In genomic region chr8:71823655-71824622, GRCm38 (mm10) we compare ENCODE assay signal across 8 mouse cellular contexts. TPM values are rescaled to one million over a fixed set of nuclear protein-coding genes. Genes with fewer than 3 reads are reported as not detected.
DNase-seq lines count a peak whose midpoint lies in the region; ATAC-seq and TF ChIP-seq lines count a peak whose summit lies in the region.
"Not testable (repeated sequence)": the region's sequence is repeated elsewhere in the genome, so short reads cannot be mapped to it uniquely, and the experiment has no call there.

No protein-coding gene starts in this region.

- ATAC-seq in forebrain, embryonic 13.5 days, result 0 out of 2 replicates have a peak, but pooled peaks have one; percentile 51
- ATAC-seq in heart, embryonic 14.5 days (ENCODE audit: insufficient number of reproducible peaks, insufficient read depth, low FRiP score, low read depth), result peak; percentile 64; the same call in 1 of the 2 replicates
- ATAC-seq in hindbrain, embryonic 16.5 days, result peak; percentile 52
- ATAC-seq in kidney, postnatal 0 days (replicated peaks; ENCODE audit: low FRiP score, low read depth), result peak; percentile 61
- 0 out of 2 replicates have a peak, but pooled peaks have one; percentile 25 for ATAC-seq in liver, embryonic 15.5 days (ENCODE audit: insufficient read depth)
- ATAC-seq in midbrain, embryonic 14.5 days (ENCODE audit: low FRiP score, low TSS enrichment), result peak; percentile 48
- 0 out of 2 replicates have a peak, but pooled peaks have one; percentile 38 for ATAC-seq in neutrophil, adult 5-6 weeks (ENCODE audit: extremely low read depth, insufficient number of reproducible peaks, low FRiP score, poor library complexity, severe bottlenecking)

- not testable (repeated sequence) for H3K4me3 ChIP-seq in embryonic facial prominence, embryonic 10.5 days; forebrain, embryonic 13.5 days; heart, embryonic 14.5 days (ENCODE audit: control insufficient read depth in 1 of 2, insufficient read depth in 1 of 2, low read depth in 1 of 2, low read length in 2 of 2); hindbrain, embryonic 16.5 days (ENCODE audit: low read length); kidney, postnatal 0 days (replicated peaks; ENCODE audit: low read depth, low read length); liver, embryonic 15.5 days (replicated peaks); midbrain, embryonic 14.5 days (replicated peaks; ENCODE audit: low read depth, low read length)

- H3K27me3 ChIP-seq in embryonic facial prominence, embryonic 10.5 days (replicated peaks; ENCODE audit: low read depth, poor library complexity, severe bottlenecking); forebrain, embryonic 13.5 days; heart, embryonic 14.5 days (ENCODE audit: control insufficient read depth, insufficient read depth, low read length); hindbrain, embryonic 16.5 days (replicated peaks; ENCODE audit: control insufficient read depth, insufficient read depth, low read length); kidney, postnatal 0 days (ENCODE audit: insufficient read depth, low read length); liver, embryonic 15.5 days; midbrain, embryonic 14.5 days (ENCODE audit: control insufficient read depth, insufficient read depth, low read length): not testable (repeated sequence)

- WGBS in embryonic facial prominence, embryonic 10.5 days, result 73% methylated on average over 3 of the region's 3 CpGs
- WGBS in forebrain, embryonic 13.5 days, result 75% methylated on average over 3 of the region's 3 CpGs
- WGBS in heart, embryonic 14.5 days, result 63% methylated on average over 3 of the region's 3 CpGs
- WGBS in hindbrain, embryonic 16.5 days, result 71% methylated on average over 3 of the region's 3 CpGs
- WGBS in kidney, postnatal 0 days, result 65% methylated on average over 3 of the region's 3 CpGs
- WGBS in liver, embryonic 15.5 days (ENCODE audit: insufficient replicate concordance), result 40% methylated on average over 3 of the region's 3 CpGs
- WGBS in midbrain, embryonic 14.5 days, result 72% methylated on average over 3 of the region's 3 CpGs

- H3K9ac ChIP-seq in forebrain, embryonic 13.5 days; heart, embryonic 14.5 days (ENCODE audit: low read length); hindbrain, embryonic 16.5 days (ENCODE audit: low read depth, low read length); kidney, postnatal 0 days (ENCODE audit: low read depth, low read length); liver, embryonic 15.5 days; midbrain, embryonic 14.5 days (replicated peaks; ENCODE audit: low read length): not testable (repeated sequence)

- TF ChIP-seq CTCF in kidney, postnatal 0 days (IDR thresholded peaks at IDR 0.05; ENCODE audit: low read depth), result not testable (repeated sequence)

- H3K9me3 ChIP-seq in embryonic facial prominence, embryonic 10.5 days; forebrain, embryonic 13.5 days (replicated peaks); heart, embryonic 14.5 days (ENCODE audit: control insufficient read depth, low read length); hindbrain, embryonic 16.5 days (ENCODE audit: control insufficient read depth, low read length); kidney, postnatal 0 days (replicated peaks; ENCODE audit: low read length); liver, embryonic 15.5 days (replicated peaks); midbrain, embryonic 14.5 days (ENCODE audit: control insufficient read depth, low read length): not testable (repeated sequence)

- not testable (repeated sequence) for H3K4me1 ChIP-seq in embryonic facial prominence, embryonic 10.5 days; forebrain, embryonic 13.5 days; heart, embryonic 14.5 days (ENCODE audit: control insufficient read depth in 2 of 2, insufficient read depth in 2 of 2, low read length in 2 of 2); hindbrain, embryonic 16.5 days (ENCODE audit: control insufficient read depth, insufficient read depth, low read depth, low read length); kidney, postnatal 0 days (replicated peaks; ENCODE audit: insufficient read depth, low read length); liver, embryonic 15.5 days (replicated peaks); midbrain, embryonic 14.5 days (ENCODE audit: control insufficient read depth, insufficient read depth, low read length)

- peak; percentile 7 for DNase-seq in embryonic facial prominence, embryonic 10.5 days (ENCODE audit: low spot score)
- DNase-seq in kidney, postnatal 0 days (ENCODE audit: low spot score); midbrain, embryonic 14.5 days: not testable (repeated sequence)

- H3K36me3 ChIP-seq in embryonic facial prominence, embryonic 10.5 days (replicated peaks); forebrain, embryonic 13.5 days (ENCODE audit: poor library complexity, severe bottlenecking); heart, embryonic 14.5 days (ENCODE audit: control insufficient read depth, insufficient read depth, low read length); hindbrain, embryonic 16.5 days (ENCODE audit: control insufficient read depth, insufficient read depth, low read length); kidney, postnatal 0 days (ENCODE audit: insufficient read depth, low read length); liver, embryonic 15.5 days (replicated peaks); midbrain, embryonic 14.5 days (ENCODE audit: control insufficient read depth, insufficient read depth, low read length): not testable (repeated sequence)

- H3K4me2 ChIP-seq in forebrain, embryonic 13.5 days; heart, embryonic 14.5 days (ENCODE audit: low read length); hindbrain, embryonic 16.5 days (ENCODE audit: low read length); kidney, postnatal 0 days (ENCODE audit: low read length); liver, embryonic 15.5 days; midbrain, embryonic 14.5 days (ENCODE audit: low read length): not testable (repeated sequence)

- H3K27ac ChIP-seq in embryonic facial prominence, embryonic 10.5 days (replicated peaks); forebrain, embryonic 13.5 days; heart, embryonic 14.5 days (replicated peaks in 1 of 2; ENCODE audit: control insufficient read depth in 1 of 2, insufficient read depth in 1 of 2, low read depth in 2 of 2, low read length in 2 of 2); hindbrain, embryonic 16.5 days (ENCODE audit: low read depth, low read length); kidney, postnatal 0 days; liver, embryonic 15.5 days (replicated peaks); midbrain, embryonic 14.5 days (replicated peaks; ENCODE audit: low read depth, low read length): not testable (repeated sequence)

RNA-seq across cellular contexts. Expression of gene Zfp709, which starts 57.9 kb away (rescaled TPM):
- 4.6 and 5.5 TPM in 2 replicates for polyA plus RNA-seq in embryonic facial prominence, embryonic 10.5 days (2016; fragmentation: Nextera tagmentation; extraction: Ambion mirVana)
- polyA plus RNA-seq in forebrain, embryonic 13.5 days (2015; fragmentation: Nextera tagmentation; extraction: Ambion mirVana), result 5.7 and 6.2 TPM in 2 replicates
- 4.9 and 5.8 TPM in 2 replicates for polyA plus RNA-seq in heart, embryonic 14.5 days (2014; fragmentation: Nextera tagmentation; extraction: Ambion mirVana)
- polyA plus RNA-seq in hindbrain, embryonic 16.5 days (2015; fragmentation: Nextera tagmentation; extraction: Ambion mirVana), result 7.3 and 7.6 TPM in 2 replicates
- 4.8 and 5.4 TPM in 2 replicates for polyA plus RNA-seq in kidney, postnatal 0 days (2015; fragmentation: Nextera tagmentation; extraction: Ambion mirVana)
- 1.8 and 1.9 TPM in 2 replicates for polyA plus RNA-seq in liver, embryonic 15.5 days (2015; fragmentation: Nextera tagmentation; extraction: Ambion mirVana)
- polyA plus RNA-seq in midbrain, embryonic 14.5 days (2014; fragmentation: Nextera tagmentation; extraction: Ambion mirVana), result 9.8 and 12.6 TPM in 2 replicates
- total RNA-seq in neutrophil, adult 5-6 weeks (2017), result 12.4 and 14.2 TPM in 2 replicates
